Mouse (Mus musculus) gastrocnemius, adult 2 months (tissue): Measurements from ENCODE around the gene Mrpl53. TPM values are rescaled to one million over a fixed set of nuclear protein-coding genes. Genes with fewer than 3 reads are reported as not detected.

Experiments used
- DNase-seq: peaks from one replicate; pipeline ENCODE4 v3.0.0; 2022
- H3K27ac ChIP-seq: fragments of 200-600 bp; 2 replicates; pipeline ENCODE4 v1.8.1; 2022; ENCODE audit warnings: mild to moderate bottlenecking
- H3K4me3 ChIP-seq: fragments of 200-600 bp; 2 replicates; pipeline ENCODE4 v1.8.1; 2022; ENCODE audit warnings: mild to moderate bottlenecking, moderate library complexity
- CTCF ChIP-seq: fragments of 200-600 bp; IDR thresholded peaks from 2 replicates; pipeline ENCODE4 v1.8.1; 2022; ENCODE audit warnings: antibody characterized with exemption, mild to moderate bottlenecking, moderate library complexity
- intact Hi-C: fragments of 180-260 bp; cut with DNase I; formaldehyde crosslinking; loops from one replicate; pipeline ENCODE4 v1.15.1; 2025
- total RNA-seq, 2 experiments: library from RNA; stranded (reverse); gene quantifications; 2 replicates each; pipeline ENCODE4 v1.2.3; 2021

Mrpl53 gene
- total RNA-seq, 2 experiments from 2014 or later, result 94.7 to 121 TPM

GRCm38 (mm10) chr6:83132176-83132919, 23.5 kb downstream of the Mrpl53 start:
- no peak overlapping the region for H3K4me3 ChIP-seq
- no peak for TF ChIP-seq CTCF
- intact Hi-C loops, result no loop called here
- DNase-seq, result peak; percentile 4
- H3K27ac ChIP-seq, result peak overlapping the region; percentile 13; the same call in 1 of the 2 replicates

GRCm38 (mm10) chr6:83134226-83134625, 25.4 kb downstream of the Mrpl53 start:
- no peak overlapping the region for H3K27ac ChIP-seq
- intact Hi-C loops, result no loop called here
- TF ChIP-seq CTCF, result no peak
- H3K4me3 ChIP-seq, result no peak overlapping the region
- DNase-seq, result no peak

GRCm38 (mm10) chr6:83134951-83135513, 26.2 kb downstream of the Mrpl53 start, which contains the start of gene Rtkn:
TSS of gene Rtkn (plus strand) at chr6:83135463.
- DNase-seq, result no peak
- no peak for TF ChIP-seq CTCF
- Histone ChIP-seq H3K27ac (peak within 1 kb of the TSS; percentile 99), H3K4me3 (peak within 1 kb of the TSS; percentile 92)
- intact Hi-C loops, result no loop called here

DNA sequence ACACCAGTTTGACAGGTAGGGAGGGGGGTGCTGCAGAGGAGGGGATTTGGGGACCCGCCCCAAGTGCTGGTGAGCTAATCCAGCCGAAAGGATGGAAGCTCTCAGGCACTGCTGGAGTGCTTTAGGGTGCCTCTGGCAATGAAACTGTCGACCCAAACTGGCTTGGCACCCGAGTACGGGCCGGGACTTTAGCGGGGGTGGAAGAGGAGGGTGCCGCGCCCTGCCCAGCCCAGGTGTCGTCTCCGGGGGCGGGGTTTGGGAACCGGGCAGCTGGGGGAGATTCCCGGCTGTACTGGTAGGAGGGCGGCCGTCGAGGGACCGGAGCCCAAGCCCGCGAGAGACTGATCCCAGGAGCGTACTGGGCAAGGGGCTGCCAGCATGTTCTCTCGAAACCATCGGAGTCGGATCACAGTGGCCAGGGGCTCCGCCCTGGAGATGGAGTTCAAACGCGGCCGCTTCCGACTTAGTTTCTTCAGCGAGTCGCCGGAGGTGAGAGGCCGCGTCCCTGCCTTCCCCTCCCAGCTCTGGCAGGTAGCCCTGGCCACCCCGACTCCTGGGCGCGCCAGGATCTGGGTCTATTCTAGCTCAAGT, 26.8 kb downstream of the Mrpl53 start:
- DNase-seq, result peak; percentile 81
- Histone ChIP-seq H3K4me3 (peak overlapping the region; percentile 92), H3K27ac (peak overlapping the region; percentile 99)
- intact Hi-C loops, result no loop called here
- TF ChIP-seq CTCF, result no peak

- intact Hi-C loops, result no loop called here
- no peak for TF ChIP-seq CTCF
- peak overlapping the region; percentile 99 for H3K27ac ChIP-seq
- H3K4me3 ChIP-seq, result peak overlapping the region; percentile 92
- no peak for DNase-seq
Observed at GRCm38 (mm10) chr6:83136291-83136880, 27.5 kb downstream of the Mrpl53 start.

DNA sequence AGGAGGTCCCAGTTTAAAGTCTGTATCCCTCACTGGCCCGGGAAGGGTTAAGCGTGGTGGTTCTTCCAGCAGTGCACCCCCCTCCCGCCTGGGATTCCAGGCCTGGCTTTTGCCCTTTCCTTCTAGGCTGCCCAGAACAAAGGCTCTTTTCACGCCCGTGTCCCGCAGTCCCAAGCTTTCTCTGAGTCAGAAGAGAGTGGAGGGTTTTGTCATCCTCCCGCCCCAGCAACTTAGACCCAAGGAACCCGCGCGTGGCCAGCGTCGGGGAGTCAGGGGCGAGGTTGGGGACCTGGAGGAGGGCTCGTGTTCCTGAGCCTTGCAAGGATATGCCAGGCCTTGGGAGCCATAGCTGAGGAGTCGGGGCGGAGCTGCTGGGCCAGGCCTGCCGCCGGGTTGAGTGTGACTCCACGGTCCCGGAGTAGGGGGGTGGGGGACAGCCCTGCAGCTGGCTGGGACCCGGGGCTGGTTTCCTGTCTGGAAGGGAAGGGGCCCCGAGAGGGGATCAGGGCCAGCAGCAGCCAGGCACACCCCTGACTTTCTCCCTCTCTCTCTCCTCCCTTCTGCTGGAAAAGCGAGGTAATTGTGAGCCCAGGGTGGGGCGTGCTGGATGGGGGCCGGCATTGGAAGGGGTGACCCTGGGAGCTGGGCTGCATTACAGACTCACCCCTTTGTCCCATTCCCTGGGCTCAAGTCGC, 28.2 kb downstream of the Mrpl53 start:
- peak overlapping the region; percentile 92 for H3K4me3 ChIP-seq
- intact Hi-C loops, result no loop called here
- DNase-seq, result peak; percentile 87
- peak overlapping the region; percentile 99 for H3K27ac ChIP-seq
- TF ChIP-seq CTCF, result no peak

DNA sequence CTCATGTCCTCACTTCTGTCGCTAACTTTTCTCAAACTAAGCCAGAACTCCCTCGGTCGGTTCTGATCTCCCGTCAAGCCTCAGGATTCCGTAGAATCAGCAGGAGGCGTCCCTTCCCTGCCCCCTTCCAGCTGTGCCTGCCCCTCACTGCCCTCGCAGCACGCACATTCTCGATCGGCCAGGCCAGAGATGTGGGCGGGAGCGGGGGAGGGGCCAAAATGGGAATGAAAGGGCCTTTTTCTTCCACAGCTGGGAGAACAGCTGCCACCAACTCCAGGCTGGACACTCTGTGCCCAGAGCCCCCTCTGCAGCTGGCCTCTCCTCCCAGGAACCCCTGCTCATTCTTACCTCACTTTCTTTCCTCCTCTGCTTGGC, 28.7 kb downstream of the Mrpl53 start:
- peak; percentile 95 for DNase-seq
- no peak for TF ChIP-seq CTCF
- Histone ChIP-seq H3K27ac (peak overlapping the region; percentile 99), H3K4me3 (peak overlapping the region; percentile 92)
- intact Hi-C loops, result no loop called here

- intact Hi-C loops, result no loop called here
Observed at GRCm38 (mm10) chr6:83138056-83138455, 29.2 kb downstream of the Mrpl53 start.

DNA sequence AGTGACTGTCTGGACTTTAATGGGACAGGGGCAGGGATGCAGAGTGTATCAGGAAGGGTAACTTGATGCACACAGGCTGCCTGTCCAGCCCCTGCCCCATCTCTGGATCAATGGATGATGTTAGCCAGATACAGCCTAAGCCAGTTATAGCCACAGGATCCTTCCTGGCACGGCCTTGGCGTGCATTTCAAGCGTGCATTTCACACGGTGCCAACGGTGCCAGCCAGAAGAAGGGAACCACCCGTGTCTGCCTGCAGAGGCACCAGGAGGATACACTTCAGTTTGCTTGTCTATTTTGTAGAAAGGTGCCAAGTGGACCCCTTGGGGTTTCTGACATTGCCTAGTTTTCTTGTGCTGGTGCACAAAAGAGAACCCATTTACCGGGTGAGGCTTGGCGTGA, 31.2 kb downstream of the Mrpl53 start:
- intact Hi-C loops, result no loop called here
- Histone ChIP-seq H3K27ac (peak overlapping the region; percentile 99; the same call in 1 of the 2 replicates), H3K4me3 (peak overlapping the region; percentile 0; the same call in 1 of the 2 replicates)
- no peak for TF ChIP-seq CTCF
- DNase-seq, result no peak

More at GRCm38 (mm10) chr6:83138056-83138455, 29.2 kb downstream of the Mrpl53 start:
- TF ChIP-seq CTCF, result no peak
- H3K4me3 ChIP-seq, result peak overlapping the region; percentile 92
- DNase-seq, result peak; percentile 50
- peak overlapping the region; percentile 99 for H3K27ac ChIP-seq

DNA sequence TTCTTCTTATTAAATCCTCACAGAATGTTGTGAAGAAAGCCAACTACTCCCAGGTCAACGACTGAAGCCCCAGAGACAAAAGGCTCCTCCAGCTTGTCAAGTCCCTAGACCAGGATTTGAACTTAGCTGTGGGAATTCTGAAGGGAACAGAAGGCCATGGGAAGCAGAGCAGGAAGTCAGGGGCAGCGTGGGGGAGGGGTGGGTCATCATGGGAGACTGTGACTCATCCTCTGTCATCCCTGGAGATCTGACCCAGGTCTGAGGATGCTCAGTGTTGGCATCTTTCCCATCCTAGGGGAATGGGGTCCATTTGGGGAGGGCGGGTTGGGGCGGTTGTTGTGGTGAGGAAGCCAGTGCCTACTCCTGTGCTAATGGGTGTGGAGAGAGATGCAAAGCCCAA, 32.8 kb downstream of the Mrpl53 start:
- intact Hi-C loops, result no loop called here
- no peak for TF ChIP-seq CTCF

DNA sequence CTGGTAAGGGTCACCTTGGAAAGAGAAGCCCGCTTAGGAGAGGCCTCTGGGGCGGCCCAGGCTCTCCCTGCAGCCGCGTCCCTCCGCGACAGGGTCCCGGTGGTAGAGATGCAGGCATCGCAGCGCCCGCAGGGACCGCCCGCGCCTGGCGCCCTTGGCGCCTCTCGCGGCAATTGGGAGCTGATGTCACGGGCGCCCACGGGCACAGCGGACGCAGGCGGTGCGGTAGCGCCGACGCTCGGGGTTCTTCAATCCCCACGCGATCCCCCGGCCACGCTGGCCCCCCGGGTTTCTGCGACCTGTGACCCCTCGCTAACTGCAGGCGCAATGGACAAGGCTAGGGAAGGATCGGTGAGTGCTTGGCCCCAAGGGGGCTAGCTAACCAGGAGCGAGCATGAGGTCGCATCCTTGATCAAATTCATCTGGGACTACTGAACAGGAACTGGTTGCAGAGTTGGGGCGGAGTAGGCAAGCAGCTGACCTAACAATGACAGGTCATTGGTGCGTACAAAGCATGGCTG, 33.4 kb downstream of the Mrpl53 start:
- H3K27ac ChIP-seq, result peak overlapping the region; percentile 71
- H3K4me3 ChIP-seq, result peak overlapping the region; percentile 68
- TF ChIP-seq CTCF, result no peak
- peak; percentile 50 for DNase-seq
- intact Hi-C loops, result no loop called here

More for the DNA sequence above, 32.8 kb downstream of the Mrpl53 start:
- no peak for DNase-seq
- Histone ChIP-seq H3K4me3 (peak overlapping the region; percentile 68), H3K27ac (peak overlapping the region; percentile 71)

- intact Hi-C loops, result no loop called here
- TF ChIP-seq CTCF, result no peak
- Histone ChIP-seq H3K4me3 (no peak overlapping the region), H3K27ac (0 out of 2 replicates have a peak overlapping the region, but pooled peaks have one; percentile 1)
- DNase-seq, result no peak
Observed at GRCm38 (mm10) chr6:83142886-83143285, 34.0 kb downstream of the Mrpl53 start.
